Mouse (Mus musculus): ENCODE data around the gene Rps8.

DNA sequence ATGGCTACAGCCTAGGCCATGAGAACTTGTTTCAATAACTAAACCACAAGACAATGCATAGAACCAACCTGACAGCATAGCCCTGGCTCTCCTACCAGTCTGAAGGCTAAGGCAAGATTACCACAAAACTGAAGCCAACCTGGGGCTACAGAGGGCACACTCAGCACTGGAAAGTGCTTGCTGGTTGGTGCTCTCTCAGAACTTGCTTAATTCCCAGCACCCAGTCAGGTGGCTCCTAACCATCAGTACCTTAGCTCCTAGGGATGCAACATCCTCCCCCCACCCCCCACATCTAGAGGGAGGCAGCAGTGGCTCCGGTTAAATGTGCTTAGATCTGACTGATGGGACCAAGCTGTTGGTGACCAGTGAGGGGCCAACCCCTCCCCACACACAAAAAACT, 4.6 kb downstream of the Rps8 start:
- no peak for TF ChIP-seq CTCF (IDR thresholded peaks at IDR 0.05; ENCODE audit: insufficient read depth, low read length)
- TF ChIP-seq POLR2A (IDR thresholded peaks at IDR 0.05; ENCODE audit: borderline replicate concordance, extremely low read depth, low read depth, low read length), result no peak
